In genomic region chr17:79282771-79283170, GRCm38 (mm10) we compare ENCODE assay signal across 10 mouse cellular contexts.
"Had no signal": no experiment of that assay in that cellular context is flagged by ENCODE, and none has a peak within 500 bp of the region (broad histone marks: within the 10 kb centered on the region; RNA-seq: fewer than 3 reads in every experiment).

No protein-coding gene starts in this region.

- H3K9me3 ChIP-seq: limb, embryonic 13.5 days; midbrain, embryonic 15.5 days; neural tube, embryonic 12.5 days had no signal

- H3K9ac ChIP-seq: limb, embryonic 13.5 days; liver, embryonic 14.5 days; midbrain, embryonic 15.5 days; neural tube, embryonic 12.5 days had no signal

- H3K4me2 ChIP-seq: limb, embryonic 13.5 days; midbrain, embryonic 11.5 days; midbrain, embryonic 15.5 days; neural tube, embryonic 12.5 days had no signal

- ATAC-seq: midbrain, embryonic 15.5 days had no signal

- H3K27ac ChIP-seq: limb, embryonic 13.5 days; liver, embryonic 14.5 days; midbrain, embryonic 15.5 days; neural tube, embryonic 12.5 days had no signal

- H3K4me1 ChIP-seq: midbrain, embryonic 15.5 days had no signal

- DNase-seq: kidney, adult 8-10 months; kidney, postnatal 25 days; layer of hippocampus, adult 9-11 months; layer of hippocampus, postnatal 36 days; thymus, postnatal 4 days had no signal

- H3K4me3 ChIP-seq: limb, embryonic 13.5 days; midbrain, embryonic 15.5 days; neural tube, embryonic 12.5 days had no signal

- H3K27me3 ChIP-seq: limb, embryonic 13.5 days; midbrain, embryonic 15.5 days; neural tube, embryonic 12.5 days had no signal

- H3K36me3 ChIP-seq: limb, embryonic 13.5 days; midbrain, embryonic 15.5 days; neural tube, embryonic 12.5 days had no signal
